Mouse (Mus musculus): ENCODE results near the gene Akt2. TPM values are rescaled to one million over a fixed set of nuclear protein-coding genes. Genes with fewer than 3 reads are reported as not detected.

The Akt2 gene
- polyA plus RNA-seq, 1 experiment from 2014 or later: 68.4 TPM

GRCm38 (mm10) chr7:27655545-27655944 lies 64.2 kb downstream of the Akt2 start:
- ATAC-seq: no peak
- Histone ChIP-seq H3K36me3 (no peaks in the 10 kb centered on the region; the same call in 1 of the 2 replicates), H3K4me3 (replicated peaks) (no peak overlapping the region), H3K4me1 (replicated peaks) (peaks cover 7% of the 10 kb centered on the region; the same call in 1 of the 2 replicates), H3K4me2 (replicated peaks) (no peak overlapping the region), H3K9ac (no peak overlapping the region), H3K9me3 (no peaks in the 10 kb centered on the region), H3K27ac (no peak overlapping the region), H3K27me3 (replicated peaks) (peaks cover 72% of the 10 kb centered on the region)
- 47% methylated on average over 11 of the region's 11 CpGs for WGBS

GRCm38 (mm10) chr7:27656600-27656999 lies 65.2 kb downstream of the Akt2 start:
- H3K4me3 ChIP-seq (replicated peaks): no peak overlapping the region
- H3K27me3 ChIP-seq (replicated peaks): peaks cover 68% of the 10 kb centered on the region
- H3K9me3 ChIP-seq: no peaks in the 10 kb centered on the region
- no peak overlapping the region for H3K4me2 ChIP-seq (replicated peaks)
- peaks cover 7% of the 10 kb centered on the region; the same call in 1 of the 2 replicates for H3K4me1 ChIP-seq (replicated peaks)
- WGBS: 84% methylated on average over 16 of the region's 16 CpGs
- no peak overlapping the region for H3K9ac ChIP-seq
- no peaks in the 10 kb centered on the region; the same call in none of the 2 replicates for H3K36me3 ChIP-seq
- no peak for ATAC-seq
- H3K27ac ChIP-seq: no peak overlapping the region

GRCm38 (mm10) chr7:27657824-27658395 lies 66.6 kb downstream of the Akt2 start:
- Histone ChIP-seq H3K4me1 (replicated peaks) (peaks cover 7% of the 10 kb centered on the region; the same call in 1 of the 2 replicates), H3K9ac (no peak overlapping the region), H3K27ac (no peak overlapping the region), H3K4me2 (replicated peaks) (no peak overlapping the region), H3K9me3 (no peaks in the 10 kb centered on the region), H3K4me3 (replicated peaks) (no peak overlapping the region), H3K27me3 (replicated peaks) (peaks cover 61% of the 10 kb centered on the region), H3K36me3 (no peaks in the 10 kb centered on the region; the same call in none of the 2 replicates)
- ATAC-seq: no peak
- 38% methylated on average over 53 of the region's 53 CpGs for WGBS

- 63% methylated on average over 14 of the region's 14 CpGs for WGBS
- H3K36me3 ChIP-seq: no peaks in the 10 kb centered on the region; the same call in none of the 2 replicates
- no peak overlapping the region for H3K9ac ChIP-seq
- H3K27ac ChIP-seq: no peak overlapping the region
- H3K4me3 ChIP-seq (replicated peaks): no peak overlapping the region
- H3K4me1 ChIP-seq (replicated peaks): peaks cover 1% of the 10 kb centered on the region; the same call in 1 of the 2 replicates
- no peak overlapping the region for H3K4me2 ChIP-seq (replicated peaks)
- ATAC-seq: no peak
- peaks cover 50% of the 10 kb centered on the region for H3K27me3 ChIP-seq (replicated peaks)
- no peaks in the 10 kb centered on the region for H3K9me3 ChIP-seq
Observed at GRCm38 (mm10) chr7:27658712-27659663, 67.6 kb downstream of the Akt2 start.

- Histone ChIP-seq H3K36me3 (no peaks in the 10 kb centered on the region; the same call in none of the 2 replicates), H3K27ac (no peak overlapping the region), H3K9me3 (no peaks in the 10 kb centered on the region), H3K4me3 (replicated peaks) (no peak overlapping the region), H3K4me2 (replicated peaks) (no peak overlapping the region), H3K9ac (no peak overlapping the region), H3K27me3 (replicated peaks) (peaks cover 20% of the 10 kb centered on the region), H3K4me1 (replicated peaks) (no peaks in the 10 kb centered on the region)
- 87% methylated on average over 4 of the region's 4 CpGs for WGBS
- no peak for ATAC-seq
Observed at GRCm38 (mm10) chr7:27662038-27662437, 70.7 kb downstream of the Akt2 start.

GRCm38 (mm10) chr7:27673064-27673574 lies 81.8 kb downstream of the Akt2 start:
- WGBS: 52% methylated on average over 9 of the region's 9 CpGs
- H3K4me3 ChIP-seq (replicated peaks): peak overlapping the region; percentile 62
- ATAC-seq: 0 out of 2 replicates have a peak, but pooled peaks have one; percentile 0

GRCm38 (mm10) chr7:27673575-27674131 lies 82.3 kb downstream of the Akt2 start:
- Histone ChIP-seq H3K4me3 (replicated peaks) (peak overlapping the region; percentile 62), H3K4me2 (replicated peaks) (peak overlapping the region; percentile 99), H3K27ac (no peak overlapping the region), H3K9ac (peak overlapping the region; percentile 90), H3K4me1 (replicated peaks) (peaks cover 15% of the 10 kb centered on the region), H3K27me3 (replicated peaks) (no peaks in the 10 kb centered on the region), H3K36me3 (no peaks in the 10 kb centered on the region), H3K9me3 (no peaks in the 10 kb centered on the region)
- under 1% methylated on average over 49 of the region's 52 CpGs for WGBS
- ATAC-seq: peak; percentile 26; the same call in 1 of the 2 replicates

More at GRCm38 (mm10) chr7:27673064-27673574, 81.8 kb downstream of the Akt2 start:
- Histone ChIP-seq H3K36me3 (0 out of 2 replicates have a peak, but pooled peaks cover 4% of the 10 kb centered on the region), H3K4me2 (replicated peaks) (peak overlapping the region; percentile 99), H3K9me3 (no peaks in the 10 kb centered on the region), H3K4me1 (replicated peaks) (peaks cover 15% of the 10 kb centered on the region), H3K27ac (no peak overlapping the region), H3K9ac (peak overlapping the region; percentile 90), H3K27me3 (replicated peaks) (no peaks in the 10 kb centered on the region)

GRCm38 (mm10) chr7:27674195-27674521 lies 82.8 kb downstream of the Akt2 start:
- Histone ChIP-seq H3K9me3 (no peaks in the 10 kb centered on the region), H3K27ac (peak overlapping the region; percentile 90; the same call in 1 of the 2 replicates), H3K9ac (peak overlapping the region; percentile 90), H3K27me3 (replicated peaks) (no peaks in the 10 kb centered on the region), H3K4me1 (replicated peaks) (peaks cover 15% of the 10 kb centered on the region), H3K4me3 (replicated peaks) (peak overlapping the region; percentile 62), H3K4me2 (replicated peaks) (peak overlapping the region; percentile 99), H3K36me3 (no peaks in the 10 kb centered on the region)
- WGBS: under 1% methylated on average over 38 of the region's 38 CpGs
- ATAC-seq: peak; percentile 83

- no peaks in the 10 kb centered on the region for H3K9me3 ChIP-seq
- peak within 1 kb of the TSS; percentile 90 for H3K27ac ChIP-seq
Observed at GRCm38 (mm10) chr7:27674522-27675221, 83.3 kb downstream of the Akt2 start, which contains the start of gene Map3k10. Map3k10 (minus strand) TSS chr7:27674598.

GRCm38 (mm10) chr7:27675222-27675612 lies 83.9 kb downstream of the Akt2 start:
- WGBS: 24% methylated on average over 14 of the region's 14 CpGs
- Histone ChIP-seq H3K4me2 (replicated peaks) (peak overlapping the region; percentile 99), H3K4me1 (replicated peaks) (peaks cover 15% of the 10 kb centered on the region), H3K36me3 (no peaks in the 10 kb centered on the region), H3K27me3 (replicated peaks) (no peaks in the 10 kb centered on the region), H3K9ac (peak overlapping the region; percentile 90; the same call in 1 of the 2 replicates), H3K27ac (no peak overlapping the region), H3K4me3 (replicated peaks) (peak overlapping the region; percentile 62), H3K9me3 (no peaks in the 10 kb centered on the region)
- ATAC-seq: no peak

More at GRCm38 (mm10) chr7:27674522-27675221, 83.3 kb downstream of the Akt2 start, which contains the start of gene Map3k10:
- no peaks in the 10 kb centered on the region for H3K27me3 ChIP-seq (replicated peaks)
- no peaks in the 10 kb centered on the region for H3K36me3 ChIP-seq
- ATAC-seq: peak; percentile 99
- peak within 1 kb of the TSS; percentile 62 for H3K4me3 ChIP-seq (replicated peaks)
- 0% methylated on average over 31 of the region's 31 CpGs for WGBS
- H3K4me2 ChIP-seq (replicated peaks): peak within 1 kb of the TSS; percentile 99
- H3K9ac ChIP-seq: peak within 1 kb of the TSS; percentile 90
- H3K4me1 ChIP-seq (replicated peaks): peaks cover 15% of the 10 kb centered on the region

- H3K27ac ChIP-seq: no peak overlapping the region
- H3K9me3 ChIP-seq: no peaks in the 10 kb centered on the region
- no peaks in the 10 kb centered on the region for H3K36me3 ChIP-seq
- no peak overlapping the region for H3K9ac ChIP-seq
- peaks cover 2% of the 10 kb centered on the region for H3K4me1 ChIP-seq (replicated peaks)
- no peaks in the 10 kb centered on the region for H3K27me3 ChIP-seq (replicated peaks)
- H3K4me2 ChIP-seq (replicated peaks): no peak overlapping the region
- no peak for ATAC-seq
- WGBS: 38% methylated on average over 2 of the region's 2 CpGs
- H3K4me3 ChIP-seq (replicated peaks): no peak overlapping the region
Observed at GRCm38 (mm10) chr7:27683218-27683617, 91.9 kb downstream of the Akt2 start.

All from intestine, embryonic 15.5 days (tissue).